Mouse (Mus musculus): ENCODE data around the gene Rhcg.

The Rhcg gene

DNA sequence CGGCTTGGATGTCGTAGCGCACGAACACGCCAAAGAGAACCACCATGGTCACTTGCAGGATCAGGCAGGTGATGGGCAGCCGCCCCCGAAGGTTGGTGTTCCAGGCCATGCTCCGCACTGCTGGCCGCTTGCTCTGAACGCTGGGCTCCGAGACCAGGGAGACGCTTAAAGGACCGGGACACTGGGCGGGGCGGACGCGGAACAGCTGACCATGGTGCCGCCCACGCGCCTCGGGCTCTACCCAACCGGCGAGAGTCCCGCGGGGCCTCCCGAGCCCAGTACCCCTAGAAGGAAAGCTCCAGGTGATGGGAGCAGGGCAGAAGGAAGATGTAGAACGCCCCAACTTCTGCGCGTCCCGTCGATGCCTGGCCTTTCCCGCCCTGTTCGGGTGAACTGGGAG lies at the start of gene Rhcg:
Rhcg (minus strand) TSS at position 240 of the 400 bp plus-strand sequence.
- peak; percentile 37 for DNase-seq

DNA sequence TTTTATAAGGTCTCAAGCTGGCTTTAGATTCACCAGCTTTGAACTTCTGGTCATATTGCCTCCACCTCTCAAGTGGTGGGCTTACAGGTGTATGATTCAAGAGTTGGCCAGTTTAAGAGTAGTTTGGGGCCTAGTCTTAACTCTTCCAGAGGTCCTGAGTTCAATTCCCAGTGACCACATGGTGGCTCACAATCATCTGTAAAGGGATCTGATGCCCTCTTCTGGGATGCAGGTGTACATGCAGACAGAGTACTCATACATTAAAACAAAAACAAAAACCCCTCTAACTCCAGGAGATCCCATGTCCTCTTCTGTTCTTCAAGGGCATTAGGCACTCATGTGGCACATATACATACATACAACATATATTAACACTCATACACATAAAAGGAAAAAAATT lies 49.2 kb upstream of the Rhcg start:
- DNase-seq = no peak

DNA sequence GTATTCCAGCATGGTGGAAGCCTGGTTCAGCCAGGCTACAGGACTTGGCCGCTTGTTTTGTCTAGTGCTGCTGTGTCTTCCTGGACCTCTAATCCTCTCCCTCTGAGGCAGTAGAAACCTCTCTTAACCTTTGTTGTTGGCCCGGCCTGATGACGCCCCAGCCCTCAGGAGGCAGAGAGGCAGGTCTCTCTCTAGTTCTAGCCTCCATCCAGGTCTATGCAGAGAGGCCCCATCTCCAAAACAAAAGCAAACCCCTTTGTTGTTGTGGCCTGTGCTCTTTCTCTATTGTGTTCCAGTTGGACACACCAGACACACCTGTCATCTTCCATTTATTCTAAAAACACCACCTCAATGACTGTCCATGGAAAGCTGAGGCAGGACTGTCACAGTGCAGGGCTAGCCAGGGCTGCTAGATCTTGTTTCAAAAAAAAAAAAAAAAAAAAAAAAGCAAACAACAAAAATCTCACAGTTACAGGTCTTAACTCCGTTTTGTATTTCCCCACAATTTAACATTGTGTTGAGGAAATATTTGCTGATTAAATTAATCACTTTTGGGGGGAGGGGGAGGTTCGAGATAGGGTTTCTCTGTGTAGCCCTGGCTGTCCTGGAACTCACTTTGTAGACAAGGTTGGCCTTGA lies 43.9 kb upstream of the Rhcg start:
- no peak for DNase-seq

DNA sequence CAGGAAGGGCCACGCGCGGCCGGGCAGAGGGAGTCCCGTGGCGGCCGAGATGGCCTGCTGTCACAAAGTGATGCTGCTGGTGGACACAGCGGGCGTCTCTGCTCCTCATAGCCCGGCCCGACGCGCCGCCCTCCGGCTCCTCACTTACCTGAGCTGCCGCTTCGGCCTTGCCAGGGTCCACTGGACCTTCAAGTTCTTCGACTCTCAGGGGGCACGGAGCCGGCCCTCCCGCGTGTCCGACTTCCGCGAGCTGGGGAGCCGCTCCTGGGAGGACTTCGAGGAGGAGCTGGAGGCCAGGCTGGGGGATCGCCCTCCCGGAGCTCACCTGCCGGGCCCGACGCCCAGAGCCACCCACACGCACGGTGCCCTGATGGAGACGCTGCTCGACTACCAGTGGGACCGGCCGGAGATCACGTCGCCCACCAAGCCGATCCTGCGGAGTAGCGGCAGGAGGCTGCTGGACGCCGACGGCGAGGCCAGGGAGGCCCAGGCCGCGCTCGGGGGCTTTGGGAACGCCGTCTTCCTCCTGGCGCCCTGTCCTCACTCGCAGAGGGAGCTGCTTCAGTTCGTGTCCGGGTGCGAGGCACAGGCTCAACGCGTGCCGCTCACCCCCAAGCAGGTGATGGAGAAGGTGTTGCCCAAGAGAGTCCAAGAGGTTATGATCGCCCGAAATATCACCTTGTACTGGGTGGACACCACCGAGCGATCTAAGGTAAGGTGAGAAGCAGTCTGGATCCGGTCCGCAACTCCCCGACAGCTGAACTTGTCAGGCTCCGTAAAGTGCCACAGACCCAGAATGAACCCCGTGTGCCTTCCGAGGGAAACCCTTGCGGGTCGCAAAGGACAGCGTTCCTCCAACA lies 43.1 kb upstream of the Rhcg start:
- no peak for DNase-seq

DNA sequence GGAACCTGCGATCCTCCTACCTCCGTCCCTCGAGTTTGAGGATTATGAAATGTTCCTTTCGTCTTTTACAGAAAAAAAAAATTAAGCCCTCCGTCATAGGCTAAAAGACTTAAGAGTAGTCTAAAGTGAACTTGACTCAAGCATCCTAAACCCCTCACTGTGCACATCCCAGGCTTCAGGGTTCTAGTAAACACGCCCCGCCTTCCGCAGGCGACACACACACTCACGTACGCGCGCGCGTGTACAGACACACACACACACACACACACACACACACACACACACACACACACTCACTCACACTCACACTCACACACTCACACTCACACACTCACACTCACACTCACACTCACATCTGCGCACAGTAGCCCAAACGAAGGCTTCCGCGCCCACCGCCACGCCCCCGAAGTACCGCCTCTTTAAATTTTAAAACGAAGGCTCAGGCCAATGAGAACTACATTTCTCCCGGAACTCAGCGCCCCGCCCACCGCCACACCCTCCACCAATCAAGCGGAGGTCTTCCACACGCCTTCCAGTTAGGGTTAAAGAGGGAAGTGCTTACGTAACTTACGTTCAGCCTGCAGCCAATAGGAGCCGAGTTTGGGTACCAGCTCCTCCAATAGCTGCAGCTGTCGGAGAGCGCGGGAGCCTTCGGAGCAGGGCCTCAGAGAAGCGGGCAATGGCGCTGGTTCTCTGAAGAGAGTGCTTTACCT lies 42.3 kb upstream of the Rhcg start, which contains the start of gene Ticrr:
Ticrr (plus strand) TSS at position 619 of the 713 bp plus-strand sequence.
- DNase-seq = peak; percentile 94

DNA sequence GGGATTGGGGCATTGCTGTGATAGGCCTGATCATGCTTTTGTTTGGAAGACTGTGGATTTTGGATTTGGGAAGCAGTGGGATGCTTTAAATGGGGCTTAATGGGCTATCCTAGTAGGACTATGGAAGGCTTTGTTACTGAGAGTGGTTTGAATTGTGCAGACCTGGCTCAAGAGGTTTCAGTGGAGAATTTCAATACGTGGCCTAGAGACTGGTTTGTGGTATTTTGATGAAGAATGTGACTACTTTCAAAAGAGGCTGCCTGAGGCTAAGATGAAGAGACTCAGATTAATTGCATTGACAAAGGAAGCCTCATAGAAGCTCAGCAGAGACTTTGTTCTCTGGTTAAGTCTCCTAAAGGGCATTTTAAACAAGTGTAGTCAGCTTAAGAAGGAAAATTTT lies 37.1 kb upstream of the Rhcg start:
- no peak for DNase-seq

DNA sequence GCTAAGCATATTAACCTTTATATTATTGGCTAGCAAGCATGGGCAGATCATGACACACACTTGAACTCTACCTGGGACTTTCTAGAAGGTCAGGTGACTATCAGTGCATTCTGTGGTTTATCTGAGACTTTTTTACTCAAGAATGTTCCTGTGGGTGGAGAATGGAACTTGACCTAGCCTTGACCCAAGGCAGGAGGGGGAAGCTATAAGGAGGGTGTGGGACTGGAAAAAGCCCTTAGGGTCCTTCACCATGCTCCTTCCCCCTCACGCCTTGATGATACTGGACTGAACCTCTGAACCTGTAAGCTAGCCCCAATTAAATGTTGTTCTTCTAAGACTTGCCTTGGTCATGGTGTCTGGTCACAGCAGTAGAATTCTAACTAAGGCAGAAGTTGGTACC lies 36.7 kb upstream of the Rhcg start:
- no peak for DNase-seq

DNA sequence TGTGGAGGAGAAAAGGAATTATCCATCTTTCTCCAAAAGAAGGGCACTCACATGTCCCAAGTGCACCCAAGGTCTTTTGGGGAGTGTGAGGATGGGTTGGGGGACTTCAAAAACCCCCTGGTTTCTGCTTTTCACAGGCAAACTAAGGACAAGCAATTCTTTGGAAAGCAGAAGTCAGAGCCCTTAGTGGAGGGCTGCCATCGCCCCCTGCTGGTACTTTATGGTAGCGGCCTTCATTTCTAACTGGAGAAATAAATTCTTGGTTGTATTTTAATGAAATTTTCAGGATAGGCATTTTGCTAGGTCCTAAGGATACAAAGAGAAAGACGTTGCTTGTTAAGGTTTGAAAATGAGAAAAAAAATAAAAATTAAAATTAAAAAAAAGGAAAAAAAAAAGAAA lies 31.5 kb upstream of the Rhcg start:
- peak; percentile 83 for DNase-seq

DNA sequence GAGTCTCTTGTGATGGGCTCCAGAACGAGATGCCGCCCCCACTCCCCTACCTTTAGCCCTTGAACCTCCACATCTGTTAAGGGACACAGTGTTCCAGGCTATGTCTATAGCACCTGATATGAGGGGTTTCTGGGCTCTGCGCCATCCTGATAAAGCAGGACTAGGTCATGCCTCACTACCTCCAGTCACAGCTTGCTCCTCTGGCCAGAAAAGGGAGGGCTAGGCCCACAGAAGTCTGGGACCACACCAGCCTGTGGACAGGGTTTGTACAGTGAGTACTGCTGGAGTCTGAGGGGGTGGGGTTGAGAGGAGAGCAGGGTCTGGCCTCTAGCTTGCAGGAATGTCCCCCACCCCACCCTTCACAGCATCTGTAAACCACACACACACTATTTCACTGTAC lies 29.8 kb upstream of the Rhcg start:
- no peak for DNase-seq

DNA sequence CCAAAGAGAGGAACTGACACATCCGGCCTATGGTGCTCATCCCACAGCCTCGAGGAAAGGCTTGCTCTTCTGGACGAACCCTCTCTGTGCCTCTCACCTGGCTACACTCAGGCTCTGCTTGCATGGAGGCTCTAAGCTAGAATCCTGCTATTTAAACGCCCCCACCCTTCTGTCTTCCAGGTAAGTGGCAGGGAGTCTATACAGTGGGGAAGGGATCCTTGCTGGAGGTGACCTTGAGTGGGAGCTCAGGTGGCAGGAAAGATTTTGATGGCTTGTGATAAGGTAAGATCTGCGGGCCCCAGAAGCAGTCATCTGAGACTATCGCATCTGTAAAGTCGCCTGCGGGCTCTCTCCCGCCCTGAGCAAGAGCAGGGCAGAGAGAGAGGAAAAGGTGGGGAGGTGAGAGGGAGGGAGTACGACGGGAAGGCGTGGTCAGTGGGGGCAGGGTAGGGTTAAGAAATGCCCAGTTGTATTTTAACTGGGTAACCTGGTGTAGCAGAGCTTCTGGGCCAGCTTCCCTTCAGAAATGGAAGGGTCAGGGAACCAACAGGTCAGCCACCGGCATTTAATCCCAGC lies 14.4 kb upstream of the Rhcg start:
- no peak for DNase-seq

DNA sequence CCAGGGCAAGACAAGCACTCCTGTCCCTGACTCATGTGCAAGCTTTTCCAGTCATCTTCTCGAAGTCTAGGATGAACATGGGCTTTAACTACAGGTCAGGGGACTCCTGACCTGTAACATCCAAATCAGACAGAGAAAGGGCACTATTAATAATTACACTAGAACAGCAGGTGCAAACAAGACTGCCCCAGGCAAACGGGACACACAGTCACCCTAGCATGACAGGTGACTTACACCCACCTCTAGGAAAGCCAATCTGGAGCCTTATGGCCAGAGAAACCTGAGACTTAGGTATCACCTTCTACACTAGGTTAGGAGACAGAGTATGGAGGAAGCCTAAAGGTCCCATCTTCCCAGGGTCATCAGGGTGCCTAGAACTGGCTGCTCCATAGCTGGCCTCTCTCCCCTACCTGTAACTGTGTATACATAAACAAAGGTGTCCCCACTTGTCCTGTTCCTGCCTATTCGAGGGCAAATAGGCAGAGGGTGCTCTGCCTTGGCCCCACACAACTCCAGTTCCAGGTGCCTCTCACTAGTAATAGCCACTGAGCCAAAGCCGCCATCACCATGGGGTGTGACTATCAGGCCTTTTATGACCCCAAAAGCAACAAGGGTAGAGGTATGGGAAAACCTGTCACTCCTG lies 10.9 kb upstream of the Rhcg start:
- DNase-seq = no peak

DNA sequence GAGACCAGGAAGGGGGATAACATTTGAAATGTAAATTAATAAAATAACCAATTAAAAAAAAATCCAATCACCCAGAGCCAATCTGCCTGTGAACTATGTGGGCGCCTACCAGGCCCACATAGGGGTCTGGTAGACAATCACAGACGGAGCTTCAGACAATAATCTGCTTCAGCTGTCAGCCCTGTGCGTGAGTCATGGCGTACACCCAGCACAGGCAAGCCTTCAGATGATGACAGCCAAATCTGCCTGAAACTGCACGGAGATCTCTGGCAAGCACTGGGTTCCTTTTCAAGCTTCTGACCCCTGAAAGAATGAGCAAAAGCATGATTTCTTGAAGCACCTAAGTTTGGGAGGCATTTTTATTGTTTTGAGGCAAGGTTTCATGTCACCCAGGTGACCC lies 8.7 kb upstream of the Rhcg start:
- no peak for DNase-seq

DNA sequence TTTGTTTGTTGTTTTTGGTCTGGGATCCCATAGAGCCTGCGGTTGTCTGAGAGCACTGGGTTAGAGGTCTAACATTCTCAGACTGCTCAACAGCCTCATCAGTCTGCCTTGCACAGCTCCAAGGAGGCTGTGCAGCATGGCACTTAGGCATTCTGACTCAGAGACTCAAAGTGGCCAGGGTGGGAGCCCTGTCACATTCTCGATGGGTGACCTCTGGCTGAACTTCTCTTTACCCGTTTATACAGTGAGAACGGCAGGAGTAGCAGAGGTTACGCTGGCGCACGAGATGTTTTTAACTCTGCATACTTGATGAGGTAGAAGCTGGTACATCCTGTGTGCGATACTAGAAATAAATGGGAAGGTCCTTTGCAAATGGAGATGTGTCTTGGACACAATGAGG lies 5.6 kb upstream of the Rhcg start:
- no peak for DNase-seq

DNA sequence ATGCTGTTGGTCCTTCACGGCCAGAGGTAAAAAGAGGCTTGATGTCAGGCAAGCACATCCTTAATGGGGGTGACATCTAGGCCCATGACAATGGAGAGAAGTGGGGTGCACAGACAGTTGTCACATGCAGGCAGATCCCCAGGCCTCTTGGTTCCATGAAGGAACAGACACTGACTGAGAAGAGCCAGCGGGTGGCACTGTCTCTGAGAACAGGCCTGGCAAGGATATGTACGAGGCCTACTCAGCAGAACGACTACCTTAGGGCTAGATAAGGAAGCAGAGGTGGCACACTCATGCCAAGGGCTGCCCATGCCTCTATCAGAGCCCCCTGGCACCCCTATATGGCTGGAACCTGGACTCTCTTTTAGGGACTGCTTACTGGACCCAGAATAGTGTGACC lies 2.0 kb upstream of the Rhcg start:
- DNase-seq = no peak

DNA sequence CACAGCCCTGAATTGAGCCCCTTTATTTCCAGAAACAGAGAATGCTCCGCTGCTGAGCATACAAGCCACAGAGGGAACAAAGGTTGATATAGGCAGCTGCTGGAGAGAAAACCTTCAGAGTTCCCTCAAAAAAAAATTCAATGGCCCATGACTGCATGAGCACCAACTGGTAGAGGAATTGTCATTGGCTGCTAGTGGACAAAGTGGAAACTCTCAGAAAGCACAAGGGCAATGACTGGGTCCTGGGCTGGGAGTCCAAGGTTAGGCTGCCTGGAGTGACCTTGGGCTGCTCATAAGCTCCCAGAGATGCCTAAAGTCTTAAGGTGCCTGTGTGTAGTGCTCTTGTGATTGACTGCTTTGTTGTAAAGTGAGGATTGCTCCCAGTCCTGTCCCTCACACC lies 1.5 kb downstream of the Rhcg start:
- DNase-seq = no peak

DNA sequence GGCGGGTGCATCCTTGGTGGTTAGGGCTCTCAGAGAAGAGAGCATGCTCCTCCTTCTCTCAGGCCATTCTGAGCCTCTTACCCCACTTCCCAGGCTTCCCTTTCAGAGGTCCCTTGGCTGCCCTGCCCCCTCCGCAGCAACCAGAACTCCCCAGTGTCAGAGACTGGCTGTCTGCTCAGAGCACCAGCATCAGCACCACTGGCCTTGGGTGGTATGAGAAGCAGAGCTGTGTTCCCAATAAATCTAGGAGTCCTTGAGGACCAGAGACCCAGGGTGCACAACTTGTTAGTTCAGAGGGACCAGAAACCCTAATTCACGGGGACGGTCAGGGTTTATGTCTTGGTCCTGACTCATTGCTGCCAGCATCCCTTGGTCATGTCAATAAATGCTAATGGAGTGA lies 2.4 kb downstream of the Rhcg start:
- DNase-seq = no peak

DNA sequence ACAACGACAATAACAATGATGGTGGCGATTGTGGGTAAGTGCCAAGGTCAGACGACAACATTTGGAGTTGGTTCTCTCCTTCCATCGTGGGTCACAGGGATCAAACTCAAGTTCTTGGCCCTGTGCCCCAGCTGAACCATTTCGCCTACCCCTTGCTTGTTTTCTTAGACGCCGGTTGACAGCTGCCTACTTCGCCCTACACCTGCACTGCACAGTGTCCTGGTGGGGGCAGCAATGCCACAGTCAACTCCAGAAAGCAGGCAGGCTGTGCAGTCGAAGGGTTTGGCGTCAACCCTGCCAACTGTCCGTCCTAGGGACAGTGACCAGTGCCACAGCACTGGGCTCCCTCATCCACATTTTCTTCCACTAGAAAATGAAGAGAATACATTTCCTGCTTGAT lies 4.1 kb downstream of the Rhcg start:
- DNase-seq = no peak

DNA sequence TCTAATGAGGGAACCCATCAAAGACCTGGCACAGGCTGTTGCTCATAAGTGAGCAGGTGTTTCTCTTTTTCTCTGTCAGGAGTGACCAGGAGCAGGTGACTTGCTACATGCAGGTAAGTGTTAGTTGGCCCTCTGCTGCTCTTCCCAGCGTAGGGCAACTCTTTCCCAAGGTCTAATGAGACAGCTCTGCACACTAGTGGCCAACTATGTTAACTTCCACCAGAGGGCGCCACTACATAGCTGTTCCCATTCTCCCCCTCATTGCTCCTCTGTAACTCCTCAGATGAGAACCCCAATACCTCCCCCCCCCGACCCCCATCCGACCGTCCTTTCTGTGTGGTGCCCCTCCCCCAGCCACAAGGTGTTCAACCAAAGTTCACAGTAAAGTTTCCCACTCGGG lies 4.7 kb downstream of the Rhcg start:
- peak; percentile 64 for DNase-seq

DNA sequence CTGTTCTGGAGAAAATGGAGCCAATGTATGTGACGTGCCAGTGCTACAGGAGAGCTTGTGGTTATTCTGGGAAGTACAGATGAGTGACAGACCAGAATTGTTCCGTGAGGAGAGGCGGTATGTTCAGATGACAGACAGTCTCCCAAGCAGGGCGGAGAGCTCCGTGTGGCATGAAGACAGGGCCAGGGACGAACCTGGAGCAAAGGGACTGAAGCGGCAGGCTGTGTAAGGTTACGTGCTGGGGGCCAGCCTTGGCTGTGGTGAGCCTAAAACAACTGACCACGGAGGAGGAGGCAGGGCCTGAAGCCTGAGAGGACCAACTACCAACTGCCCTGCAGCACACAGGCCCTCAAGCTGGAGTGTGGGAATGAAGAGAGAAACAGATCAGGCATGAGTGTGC lies 5.6 kb downstream of the Rhcg start:
- DNase-seq = no peak

DNA sequence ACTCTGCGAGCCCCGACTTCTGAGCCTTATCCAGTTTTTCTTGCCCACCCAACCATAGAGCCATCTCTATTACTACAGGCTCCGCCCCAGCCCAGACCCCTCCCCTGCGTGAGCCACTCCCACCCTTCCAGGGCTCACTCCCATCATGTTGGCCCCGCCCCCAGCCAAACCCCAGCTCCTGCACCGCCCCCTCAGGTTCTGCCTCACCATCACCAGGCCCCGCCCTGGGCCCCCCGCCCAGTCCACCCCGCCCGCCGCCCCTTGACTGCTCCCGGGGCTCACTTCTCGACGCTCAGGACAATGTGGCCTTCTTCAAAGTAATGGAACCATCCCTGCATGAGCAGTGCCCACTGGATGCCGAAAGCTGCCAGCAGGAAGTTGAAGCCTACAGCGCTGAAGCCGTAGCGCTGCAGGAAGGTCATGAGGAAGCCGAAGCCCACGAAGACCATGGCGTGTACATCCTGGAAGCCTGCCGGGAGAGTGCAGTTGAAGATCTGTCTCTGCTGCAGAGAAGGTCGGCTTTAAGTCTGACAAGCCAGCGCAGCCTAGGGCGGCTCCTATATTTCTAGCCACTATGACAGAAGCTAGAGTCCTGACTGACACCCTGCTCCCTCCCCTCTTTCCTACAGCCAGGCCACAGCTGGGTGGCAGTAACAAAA lies 10.1 kb downstream of the Rhcg start:
- peak; percentile 57 for DNase-seq

DNA sequence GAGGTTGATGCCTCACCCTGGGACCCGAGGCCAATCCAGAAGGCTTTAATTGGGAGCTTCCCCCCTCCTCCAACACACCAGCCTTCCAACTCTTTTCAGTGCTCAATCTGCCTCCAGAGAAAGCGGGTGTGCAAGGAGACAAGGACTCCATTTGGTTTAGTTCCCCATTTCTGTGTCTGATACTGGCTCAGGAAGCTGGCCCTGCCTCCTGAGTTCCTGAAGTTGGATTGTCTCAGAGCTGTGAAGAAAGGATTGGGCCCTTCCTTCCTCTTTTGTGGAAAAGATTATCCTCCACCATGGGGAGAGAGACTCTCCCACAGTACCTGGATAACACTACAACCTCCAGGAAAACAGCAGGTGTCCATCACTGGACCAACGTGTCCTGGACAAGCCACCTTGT lies 10.7 kb downstream of the Rhcg start:
- DNase-seq = no peak

DNA sequence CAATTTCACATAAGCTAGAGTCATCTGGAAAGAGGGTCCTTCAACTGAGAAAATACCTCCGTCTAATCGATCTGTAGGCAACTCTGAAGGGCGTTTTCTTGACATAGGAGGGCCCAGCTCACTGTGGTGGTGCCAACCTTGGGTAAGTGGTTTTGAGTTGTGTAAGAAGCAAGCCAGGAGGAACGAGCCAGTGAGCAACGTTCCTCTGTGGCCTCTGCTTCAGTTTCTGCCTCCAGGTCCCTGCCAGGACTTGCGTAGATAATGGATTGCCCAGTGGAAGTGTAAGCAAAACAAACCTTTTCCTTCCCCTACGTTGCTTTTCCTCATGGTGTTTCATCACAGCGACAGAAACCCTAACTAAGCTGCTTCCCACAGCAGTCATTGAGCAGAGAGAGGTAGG lies 15.5 kb downstream of the Rhcg start:
- DNase-seq = no peak

DNA sequence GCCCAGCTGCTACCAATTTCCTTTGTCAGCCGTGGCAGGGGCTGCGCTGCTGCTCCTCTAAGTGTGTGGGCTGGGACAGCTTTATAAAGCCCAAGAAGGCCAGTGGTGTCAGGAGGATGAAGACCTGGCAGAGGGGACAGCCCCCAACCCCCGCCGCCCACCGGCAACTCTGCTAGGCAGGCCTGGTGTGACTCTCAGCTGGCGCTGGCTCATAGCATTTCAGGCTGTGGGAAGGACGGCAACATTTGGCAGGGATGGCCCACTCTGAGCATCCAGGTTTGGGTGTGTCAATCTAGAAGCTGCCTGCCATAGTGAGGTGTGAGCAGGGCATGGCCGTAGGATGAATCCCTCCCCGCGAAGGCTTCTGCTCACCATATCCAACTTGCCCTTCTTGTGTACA lies 17.3 kb downstream of the Rhcg start:
- no peak for DNase-seq

All from right cerebral cortex, postnatal 4 days (tissue).